ENCODE assay signal across 8 mouse cellular contexts in the genomic region with DNA sequence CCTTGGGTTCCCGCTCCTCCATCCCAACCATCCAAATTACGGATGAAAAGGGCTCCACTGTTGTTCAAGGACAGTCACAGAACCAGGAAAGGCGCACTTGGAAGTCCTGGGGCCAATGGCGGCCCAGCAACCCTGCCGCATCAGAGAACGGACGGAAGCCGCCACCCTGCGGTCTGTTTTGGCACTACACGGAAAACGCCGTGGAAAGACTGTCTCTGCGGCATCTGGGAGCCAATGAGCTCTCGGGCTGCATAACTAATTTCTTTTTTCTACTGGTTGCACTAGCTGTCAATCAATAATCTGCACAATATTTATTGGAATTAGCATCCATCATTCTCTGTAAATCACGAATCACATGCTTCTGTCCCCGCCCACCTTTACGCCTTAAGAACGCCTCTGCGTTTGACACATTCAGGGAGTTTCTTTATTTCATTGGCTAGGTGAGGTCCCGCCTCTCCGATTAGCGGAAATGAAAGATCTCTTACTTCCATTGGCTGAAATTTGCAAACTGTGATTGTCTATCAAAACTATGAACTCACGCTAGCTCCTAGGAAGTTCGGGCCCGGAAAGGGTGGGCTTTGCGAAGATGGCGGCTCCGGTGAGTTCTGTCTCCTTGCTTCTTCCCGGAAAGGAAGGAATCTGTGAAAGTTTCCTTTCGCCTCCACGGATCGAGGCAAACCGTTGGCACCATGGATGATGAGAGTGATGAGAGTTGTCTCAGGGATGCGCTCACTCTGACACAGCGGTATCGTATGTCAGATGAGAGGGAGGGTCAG. TPM values are rescaled to one million over a fixed set of nuclear protein-coding genes. Genes with fewer than 3 reads are reported as not detected.
DNase-seq lines count a peak whose midpoint lies in the region; ATAC-seq lines count a peak whose summit lies in the region.

A gene (plus strand): TSS at position 464 of the 776 bp plus-strand sequence.

- peak within 1 kb of the TSS; percentile 94 for H3K27ac ChIP-seq in forebrain, embryonic 14.5 days (ENCODE audit: low read depth, low read length)
- H3K27ac ChIP-seq in neural tube, embryonic 15.5 days (replicated peaks): peak within 1 kb of the TSS; percentile 95

- peak within 1 kb of the TSS; percentile 70 for H3K4me2 ChIP-seq in forebrain, embryonic 14.5 days (ENCODE audit: low read length)
- H3K4me2 ChIP-seq in neural tube, embryonic 15.5 days: peak within 1 kb of the TSS; percentile 85

- H3K9ac ChIP-seq in forebrain, embryonic 14.5 days (ENCODE audit: low read length): peak within 1 kb of the TSS; percentile 83
- H3K9ac ChIP-seq in neural tube, embryonic 15.5 days (replicated peaks): peak within 1 kb of the TSS; percentile 71

- no peaks in the 10 kb centered on the region for H3K27me3 ChIP-seq in forebrain, embryonic 14.5 days (replicated peaks; ENCODE audit: control insufficient read depth, insufficient read depth, low read length)
- no peaks in the 10 kb centered on the region for H3K27me3 ChIP-seq in neural tube, embryonic 15.5 days (replicated peaks)

- peak within 1 kb of the TSS; percentile 77 for H3K4me3 ChIP-seq in forebrain, embryonic 14.5 days (ENCODE audit: low read depth, low read length)
- H3K4me3 ChIP-seq in neural tube, embryonic 15.5 days (replicated peaks): peak within 1 kb of the TSS; percentile 86

- under 1% methylated on average over 36 of the region's 36 CpGs for WGBS in forebrain, embryonic 14.5 days
- under 1% methylated on average over 36 of the region's 36 CpGs for WGBS in neural tube, embryonic 15.5 days

- peak; percentile 97 for ATAC-seq in forebrain, embryonic 14.5 days
- ATAC-seq in neural tube, embryonic 15.5 days (ENCODE audit: low FRiP score): peak; percentile 97

- DNase-seq in ES-CJ7 (ENCODE audit: low read depth, low spot score): peak; percentile 100
- DNase-seq in cerebellum, adult 11 months: peak; percentile 99
- DNase-seq in forebrain, embryonic 14.5 days (ENCODE audit: low spot score): peak; percentile 100
- DNase-seq in heart, postnatal 14 days: peak; percentile 98 to 99
- peak; percentile 100 for DNase-seq in layer of hippocampus, adult 11-12 months (ENCODE audit: low spot score)
- DNase-seq in lung, adult 18-20 months: peak; percentile 98
- peak; percentile 98 for DNase-seq in testis, postnatal 14 days (ENCODE audit: low spot score)

- intact Hi-C loops in heart, postnatal 14 days (cut with DNase I): loop anchor here (2.0 to 10.0 kb wide), 3 partner anchors 114 to 330 kb away; a partner anchor contains a TSS

- H3K9me3 ChIP-seq in forebrain, embryonic 14.5 days (replicated peaks; ENCODE audit: control insufficient read depth, low read length): no peaks in the 10 kb centered on the region
- H3K9me3 ChIP-seq in neural tube, embryonic 15.5 days (replicated peaks): no peaks in the 10 kb centered on the region

- peaks cover 27% of the 10 kb centered on the region for H3K36me3 ChIP-seq in forebrain, embryonic 14.5 days (ENCODE audit: control insufficient read depth, insufficient read depth, low read length)
- H3K36me3 ChIP-seq in neural tube, embryonic 15.5 days: 0 out of 2 replicates have a peak, but pooled peaks cover 13% of the 10 kb centered on the region

- peaks cover 4% of the 10 kb centered on the region for H3K4me1 ChIP-seq in forebrain, embryonic 14.5 days (ENCODE audit: control insufficient read depth, insufficient read depth, low read length)
- peaks cover 16% of the 10 kb centered on the region; the same call in 1 of the 2 replicates for H3K4me1 ChIP-seq in neural tube, embryonic 15.5 days

RNA-seq across cellular contexts. Expression of the gene that starts here (rescaled TPM):
- polyA plus RNA-seq in forebrain, embryonic 14.5 days (2014; fragmentation: Nextera tagmentation; extraction: Ambion mirVana): 64.1 and 72.0 TPM in 2 replicates
- total RNA-seq in heart, postnatal 14 days (2021): 10 to 100 TPM; 23.4 to 28.4 TPM
- polyA plus RNA-seq in neural tube, embryonic 15.5 days (2015; fragmentation: Nextera tagmentation; extraction: Ambion mirVana): 47.6 and 60.4 TPM in 2 replicates

Comparison
In these comparisons a context has a peak if more than half of its experiments do, and no peak if none do; other contexts are left out.
1. Peak in every context shown above with its lines: DNase-seq, ATAC-seq, H3K4me3 ChIP-seq and H3K27ac ChIP-seq.